ENCODE assay signal across 23 mouse cellular contexts in the genomic region with DNA sequence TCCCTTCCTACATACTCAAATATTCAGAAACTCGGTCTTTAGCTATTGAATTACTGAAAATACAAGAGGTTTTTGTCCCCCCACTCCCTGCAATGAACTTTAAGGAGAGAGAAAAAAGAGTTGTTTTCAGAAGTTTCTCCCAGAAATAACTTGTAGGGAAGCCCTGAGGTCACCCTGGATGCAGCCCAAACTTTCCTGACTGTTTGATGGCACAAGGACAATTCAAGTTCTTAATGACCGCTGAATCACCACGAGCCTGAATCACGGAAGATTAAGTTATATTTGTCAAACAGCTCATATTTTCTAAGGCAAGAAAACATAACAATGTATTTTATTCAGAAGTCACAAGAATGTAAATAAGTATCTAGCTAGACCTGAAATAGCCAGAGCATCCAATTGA.
DNase-seq lines count a peak whose midpoint lies in the region; ATAC-seq and TF ChIP-seq lines count a peak whose summit lies in the region.
"Had no signal": no experiment of that assay in that cellular context is flagged by ENCODE, and none has a peak within 500 bp of the region (broad histone marks: within the 10 kb centered on the region; RNA-seq: fewer than 3 reads in every experiment).

No protein-coding gene starts in this region.

- H3K4me3 ChIP-seq in gastrocnemius, adult 2 months: no peak overlapping the region
- no peak overlapping the region for H3K4me3 ChIP-seq in lung, embryonic 14.5 days (ENCODE audit: low read depth, low read length)
- no peak overlapping the region for H3K4me3 ChIP-seq in midbrain, embryonic 13.5 days (replicated peaks)
- no peak overlapping the region for H3K4me3 ChIP-seq in heart, embryonic 10.5 days
- H3K4me3 ChIP-seq: forebrain, embryonic 13.5 days; heart, embryonic 15.5 days; layer of hippocampus, adult 2 months; limb, embryonic 13.5 days; midbrain, embryonic 12.5 days had no signal

- H3K9me3 ChIP-seq in lung, embryonic 14.5 days (ENCODE audit: low read depth, low read length): no peaks in the 10 kb centered on the region
- H3K9me3 ChIP-seq in midbrain, embryonic 13.5 days: no peaks in the 10 kb centered on the region
- no peaks in the 10 kb centered on the region for H3K9me3 ChIP-seq in heart, embryonic 10.5 days
- H3K9me3 ChIP-seq: forebrain, embryonic 13.5 days; heart, embryonic 15.5 days; limb, embryonic 13.5 days; midbrain, embryonic 12.5 days had no signal

- no peak overlapping the region for H3K4me2 ChIP-seq in lung, embryonic 14.5 days
- H3K4me2 ChIP-seq in midbrain, embryonic 13.5 days (replicated peaks): no peak overlapping the region
- H3K4me2 ChIP-seq: forebrain, embryonic 13.5 days; heart, embryonic 15.5 days; limb, embryonic 13.5 days; liver, embryonic 11.5 days; midbrain, embryonic 12.5 days had no signal

- peak; percentile 19 for DNase-seq in gastrocnemius, adult 2 months
- no peak for DNase-seq in gastrocnemius, postnatal 4 days (ENCODE audit: low spot score in 2 of 2)
- peak; percentile 3 for DNase-seq in lung, embryonic 14.5 days
- no peak for DNase-seq in lung, postnatal 25 days (ENCODE audit: low spot score)
- DNase-seq in NIH3T3 (ENCODE audit: low read depth): peak; percentile 22
- DNase-seq in adrenal gland, postnatal 25 days: peak; percentile 64
- DNase-seq in heart, embryonic 10.5 days (ENCODE audit: low spot score): no peak
- DNase-seq: B cell, adult 2 months; cerebellum, adult 2 months; cerebellum, postnatal 14 days; kidney, adult 2 months; kidney, postnatal 14 days; thymus, postnatal 4 days had no signal

- no peak for ATAC-seq in lung, embryonic 14.5 days (ENCODE audit: insufficient read depth)
- ATAC-seq in midbrain, embryonic 13.5 days: no peak
- ATAC-seq: forebrain, embryonic 13.5 days; hindbrain, embryonic 16.5 days; lung, postnatal 0 days; Patski had no signal

- H3K4me1 ChIP-seq in lung, embryonic 14.5 days (ENCODE audit: insufficient read depth): no peaks in the 10 kb centered on the region
- H3K4me1 ChIP-seq in midbrain, embryonic 13.5 days (replicated peaks): no peaks in the 10 kb centered on the region
- no peaks in the 10 kb centered on the region for H3K4me1 ChIP-seq in heart, embryonic 10.5 days
- H3K4me1 ChIP-seq: forebrain, embryonic 13.5 days; heart, embryonic 15.5 days; limb, embryonic 13.5 days; midbrain, embryonic 12.5 days had no signal

- H3K9ac ChIP-seq in lung, embryonic 14.5 days: no peak overlapping the region
- H3K9ac ChIP-seq in midbrain, embryonic 13.5 days (replicated peaks): no peak overlapping the region
- H3K9ac ChIP-seq: forebrain, embryonic 13.5 days; heart, embryonic 15.5 days; limb, embryonic 13.5 days; midbrain, embryonic 12.5 days had no signal

- H3K36me3 ChIP-seq in lung, embryonic 14.5 days (ENCODE audit: insufficient read depth): no peaks in the 10 kb centered on the region
- no peaks in the 10 kb centered on the region for H3K36me3 ChIP-seq in midbrain, embryonic 13.5 days
- H3K36me3 ChIP-seq in heart, embryonic 10.5 days: no peaks in the 10 kb centered on the region
- H3K36me3 ChIP-seq: heart, embryonic 15.5 days; limb, embryonic 13.5 days; midbrain, embryonic 12.5 days had no signal

- H3K27me3 ChIP-seq in lung, embryonic 14.5 days (ENCODE audit: insufficient read depth, low read length): no peaks in the 10 kb centered on the region
- no peaks in the 10 kb centered on the region for H3K27me3 ChIP-seq in midbrain, embryonic 13.5 days
- H3K27me3 ChIP-seq in heart, embryonic 10.5 days (ENCODE audit: insufficient read depth, poor library complexity, severe bottlenecking): no peaks in the 10 kb centered on the region
- H3K27me3 ChIP-seq: forebrain, embryonic 13.5 days; heart, embryonic 15.5 days; limb, embryonic 13.5 days; midbrain, embryonic 12.5 days had no signal

- intact Hi-C loops in gastrocnemius, adult 2 months (cut with DNase I): no loop called here

- H3K27ac ChIP-seq in gastrocnemius, adult 2 months: no peak overlapping the region
- H3K27ac ChIP-seq in lung, embryonic 14.5 days (ENCODE audit: low read depth): no peak overlapping the region
- no peak overlapping the region for H3K27ac ChIP-seq in midbrain, embryonic 13.5 days
- no peak overlapping the region for H3K27ac ChIP-seq in heart, embryonic 10.5 days
- H3K27ac ChIP-seq: forebrain, embryonic 13.5 days; heart, embryonic 15.5 days; layer of hippocampus, adult 2 months; limb, embryonic 13.5 days; midbrain, embryonic 12.5 days had no signal

- no peak for TF ChIP-seq CTCF in gastrocnemius, adult 2 months (IDR thresholded peaks at IDR 0.05)
- TF ChIP-seq CTCF in lung, embryonic 14.5 days (IDR thresholded peaks at IDR 0.05; ENCODE audit: low read depth): no peak

- WGBS in lung, embryonic 14.5 days: 60% methylated on average over 4 of the region's 4 CpGs
- 89% methylated on average over 4 of the region's 4 CpGs for WGBS in midbrain, embryonic 13.5 days
- 86% methylated on average over 4 of the region's 4 CpGs for WGBS in heart, embryonic 10.5 days

Comparison
In these comparisons a context has a peak if more than half of its experiments do, and no peak if none do; other contexts are left out.
1. DNase-seq: peak in gastrocnemius, adult 2 months (single experiment), lung, embryonic 14.5 days (single experiment), NIH3T3 (single experiment) and adrenal gland, postnatal 25 days (single experiment); none in gastrocnemius, postnatal 4 days (0 of 2), lung, postnatal 25 days (single experiment) and heart, embryonic 10.5 days (single experiment).